Mouse (Mus musculus): ENCODE results near the gene Olfr586.

The Olfr586 gene

DNA sequence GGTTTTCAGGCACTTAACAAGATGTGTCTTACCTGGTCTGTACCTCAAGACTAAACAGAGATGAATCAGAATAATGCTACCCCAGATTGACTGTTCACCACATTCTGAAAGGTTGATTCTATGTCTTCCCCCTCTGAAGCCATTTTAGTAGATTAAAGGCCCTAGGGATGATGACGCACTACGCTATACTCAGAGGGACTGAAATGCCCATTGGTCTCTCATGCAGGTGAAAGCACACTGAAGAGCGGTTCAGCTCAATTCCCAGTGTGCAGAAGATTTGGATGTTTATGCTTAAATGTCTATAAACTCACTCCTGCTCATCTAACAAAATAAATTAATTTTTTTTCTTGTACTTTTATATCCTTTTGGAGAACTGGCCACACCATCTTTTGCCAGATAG lies at the start of gene Olfr586:
TSS of gene Olfr586 (minus strand) at position 101 of the 400 bp plus-strand sequence.
- DNase-seq: no peak

DNA sequence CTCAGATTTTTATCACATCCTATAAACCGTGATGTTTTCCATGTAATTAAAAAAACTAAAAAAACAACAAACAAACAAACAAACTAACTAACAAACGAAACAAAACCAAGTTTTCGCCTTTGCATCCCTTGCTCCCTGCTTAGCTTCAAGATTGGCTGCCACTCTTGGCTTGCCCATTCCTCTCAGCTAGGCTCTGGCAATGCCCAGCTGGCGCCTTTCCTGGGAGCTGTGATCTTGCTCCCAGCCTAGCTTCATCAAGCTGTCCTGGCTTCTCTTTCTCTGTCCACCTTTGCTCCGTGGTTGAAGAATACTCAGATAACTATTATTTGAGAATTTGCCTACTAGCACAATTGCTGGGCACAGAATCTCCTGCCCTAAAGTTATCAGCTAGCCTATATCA lies 44.3 kb upstream of the Olfr586 start:
- DNase-seq: no peak

DNA sequence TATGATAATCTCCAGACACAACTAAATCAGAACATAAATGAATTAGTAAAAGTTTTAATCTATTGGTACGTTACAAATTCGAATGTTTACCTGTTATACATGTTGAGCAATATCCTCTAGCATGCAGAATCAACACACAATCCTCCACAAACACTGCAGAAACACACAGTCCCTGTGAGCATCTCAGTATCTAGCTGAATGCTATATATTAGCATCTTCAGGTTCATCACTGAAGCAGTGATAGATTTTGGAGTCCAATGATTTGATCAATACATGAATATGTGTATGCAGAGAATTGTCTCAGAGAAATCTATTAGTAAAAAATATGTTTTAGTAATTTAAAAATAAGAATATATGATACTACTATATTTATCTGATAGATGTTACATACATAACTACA lies 30.8 kb upstream of the Olfr586 start, which contains the start of gene Olfr589:
TSS of gene Olfr589 (minus strand) at position 101 of the 400 bp plus-strand sequence.
- DNase-seq: no peak

DNA sequence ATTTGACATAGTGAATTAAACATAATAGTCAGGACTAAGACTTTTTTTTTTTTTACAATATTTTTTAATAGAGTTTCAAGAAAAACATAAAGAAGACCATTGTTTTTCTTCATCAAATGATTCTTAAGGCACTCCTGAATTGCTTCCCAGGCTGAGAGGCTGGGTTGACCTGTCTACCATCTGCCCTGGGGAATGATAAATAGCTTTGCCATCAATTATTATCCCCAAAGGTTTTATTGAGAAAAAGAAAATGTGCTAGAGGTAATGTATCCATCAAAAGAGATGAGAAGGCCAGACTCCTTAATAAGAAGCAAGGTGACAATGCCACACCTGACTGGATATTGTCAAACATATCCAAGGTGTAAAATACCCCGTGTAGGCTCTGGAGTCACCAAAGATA lies 15.1 kb upstream of the Olfr586 start, which contains the start of gene Olfr588-ps1:
TSS of gene Olfr588-ps1 (plus strand) at position 301 of the 400 bp plus-strand sequence.
- no peak for DNase-seq

DNA sequence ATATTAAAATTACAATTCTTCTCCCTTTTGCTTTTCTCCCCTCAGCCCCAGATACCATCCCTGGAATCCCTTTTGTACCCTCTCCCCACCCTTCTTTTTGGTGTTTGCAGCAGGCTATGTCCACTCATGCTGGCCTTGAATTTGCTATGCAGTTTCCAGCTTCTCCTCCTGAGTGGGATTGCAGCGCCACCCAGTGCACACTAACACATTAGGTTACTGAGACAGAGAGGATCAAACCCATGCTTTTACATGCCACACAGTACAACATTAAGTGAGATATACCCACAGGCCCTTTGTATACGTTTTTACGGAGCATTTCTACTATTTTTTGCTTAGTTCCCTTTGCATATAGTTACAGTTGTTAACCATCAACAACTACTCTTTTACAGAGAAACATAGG lies 6.0 kb downstream of the Olfr586 start:
- no peak for DNase-seq

DNA sequence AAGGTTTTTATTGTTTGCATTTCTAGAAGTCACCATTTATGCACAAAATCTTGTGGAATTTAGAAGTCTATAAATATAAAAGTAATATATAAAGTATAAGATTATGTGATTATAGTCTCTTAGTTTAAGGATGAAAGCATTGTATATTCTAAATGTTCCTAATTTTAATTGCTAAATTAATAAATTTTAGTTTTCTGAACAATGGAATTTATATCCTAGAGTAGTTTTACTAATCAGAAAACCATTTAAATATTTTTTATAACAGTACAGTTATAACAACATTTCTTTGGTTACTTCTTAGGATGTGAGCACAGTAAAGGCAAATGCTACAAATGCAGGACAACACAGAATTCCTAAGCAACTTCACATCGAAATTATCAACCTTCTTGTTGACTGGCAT lies 28.0 kb downstream of the Olfr586 start, which contains the start of gene Olfr585:
TSS of gene Olfr585 (plus strand) at position 301 of the 400 bp plus-strand sequence.
- no peak for DNase-seq

DNA sequence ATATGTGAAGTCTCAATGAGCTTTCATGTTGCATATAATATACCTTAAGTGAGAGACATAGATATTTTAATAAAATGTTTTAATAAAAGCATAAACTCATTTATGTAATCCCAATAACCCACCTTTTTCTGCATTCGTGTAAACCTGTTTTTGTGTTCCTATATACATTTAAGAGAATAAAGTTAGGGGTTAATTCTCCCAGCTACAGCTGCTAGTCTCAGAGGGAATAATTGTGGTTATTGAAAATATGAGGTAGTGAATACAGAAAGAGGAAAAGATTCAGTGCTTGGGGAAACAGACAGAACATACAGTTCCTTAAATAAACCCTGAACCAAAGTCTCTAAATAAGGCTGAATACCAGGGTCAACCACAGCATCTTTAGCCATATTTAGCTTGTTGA lies 43.9 kb downstream of the Olfr586 start, which contains the start of gene Olfr584:
TSS of gene Olfr584 (plus strand) at position 301 of the 400 bp plus-strand sequence.
- no peak for DNase-seq
